Mouse (Mus musculus): Measurements from ENCODE around the gene Olfr1418.

Gene Olfr1418

DNA sequence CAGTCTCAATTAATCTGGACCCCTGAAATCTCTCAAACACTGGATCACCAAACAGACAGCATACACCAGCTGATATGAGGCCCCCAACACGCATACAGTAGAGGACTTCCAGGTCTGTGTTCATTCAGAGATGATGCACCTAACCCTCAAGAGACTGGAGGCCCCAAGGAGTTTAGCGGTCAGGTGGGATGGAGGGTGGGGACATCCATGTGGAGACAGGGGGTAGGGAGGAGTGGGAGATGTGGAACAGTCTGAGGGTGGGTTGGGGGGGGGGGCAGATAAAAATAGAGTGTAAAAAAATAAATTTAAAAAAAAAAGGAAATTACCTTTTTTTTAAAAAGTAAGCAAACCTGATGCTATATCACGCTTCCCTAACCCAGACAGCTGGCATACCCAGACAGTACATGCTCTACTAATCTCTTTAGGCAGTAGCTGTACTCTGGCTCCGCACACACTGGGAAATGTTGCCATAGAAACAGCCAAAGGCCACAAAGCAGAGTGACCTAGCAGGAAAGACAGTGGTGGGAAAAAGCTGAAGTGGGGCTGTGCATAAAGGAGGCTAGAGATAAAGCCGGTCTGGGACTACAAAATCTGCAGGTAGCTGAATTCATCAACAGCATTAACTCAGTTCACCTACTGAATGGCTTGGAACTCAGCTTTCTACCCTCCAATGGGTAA lies 49.0 kb downstream of the Olfr1418 start:
- in situ Hi-C loops (cut with MboI; ENCODE audit: unreplicated experiment in 2 of 2): no loop called here

DNA sequence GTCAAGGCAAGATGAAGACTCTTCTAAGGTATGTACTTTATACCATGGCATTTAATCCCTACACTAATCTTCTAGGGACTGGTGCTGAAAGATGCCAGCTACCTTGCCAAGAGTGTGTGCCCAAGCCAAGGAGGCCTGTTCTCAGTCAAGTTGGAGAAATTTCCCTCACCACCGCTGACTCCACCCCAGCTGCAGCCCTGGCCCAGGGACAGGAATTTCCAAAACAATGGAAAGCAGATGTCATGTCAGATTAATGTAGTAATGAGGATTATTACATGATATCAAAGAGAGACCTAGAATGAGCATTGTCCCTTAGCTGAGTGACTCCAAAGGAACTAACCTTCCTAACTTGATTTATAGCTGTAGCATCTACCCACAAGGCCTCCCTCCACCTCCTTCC lies 50.0 kb downstream of the Olfr1418 start:
- in situ Hi-C loops (cut with MboI; ENCODE audit: unreplicated experiment in 2 of 2): no loop called here

DNA sequence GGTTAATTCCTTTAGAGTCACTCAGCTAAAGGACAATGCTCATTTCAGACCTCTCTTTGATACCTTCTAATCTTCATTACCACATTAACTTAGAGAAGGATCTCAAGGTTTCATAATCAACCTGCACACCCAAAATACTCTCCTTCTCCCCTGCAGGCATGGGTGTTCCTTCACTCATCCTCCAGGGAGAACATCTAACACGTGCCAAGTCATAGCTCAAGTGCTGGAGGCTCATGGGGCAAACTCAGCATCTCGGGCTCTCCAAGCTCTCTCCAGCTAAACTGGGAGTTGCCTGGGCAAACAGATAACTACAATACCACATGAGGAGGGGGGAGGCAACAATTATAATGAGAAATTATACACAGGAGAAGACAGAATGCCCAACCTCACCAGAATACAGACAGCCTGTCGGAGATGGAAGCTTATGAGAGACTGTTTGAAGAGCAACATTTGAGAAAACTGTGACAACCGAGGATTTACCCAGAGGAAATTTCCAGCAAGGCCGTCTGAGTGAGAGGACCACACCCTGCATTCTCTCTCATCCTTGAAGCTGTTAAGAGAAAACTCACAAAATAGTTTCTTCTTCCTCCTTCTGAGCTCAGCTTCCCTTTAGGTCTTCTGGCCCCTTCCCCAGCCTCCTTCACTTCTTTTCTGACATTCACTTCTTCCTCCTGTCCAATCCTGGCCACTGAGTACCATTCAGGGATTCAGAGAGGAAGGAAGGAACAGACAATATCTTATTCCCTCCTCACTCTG lies 50.7 kb downstream of the Olfr1418 start:
- in situ Hi-C loops (cut with MboI; ENCODE audit: unreplicated experiment in 2 of 2): no loop called here

- in situ Hi-C loops (cut with MboI; ENCODE audit: unreplicated experiment in 2 of 2): no loop called here
Measured at GRCm38 (mm10) chr19:11808452-11808851, 52.4 kb downstream of the Olfr1418 start.

GRCm38 (mm10) chr19:11807822-11808221 lies 53.0 kb downstream of the Olfr1418 start:
- in situ Hi-C loops (cut with MboI; ENCODE audit: unreplicated experiment in 2 of 2): no loop called here

DNA sequence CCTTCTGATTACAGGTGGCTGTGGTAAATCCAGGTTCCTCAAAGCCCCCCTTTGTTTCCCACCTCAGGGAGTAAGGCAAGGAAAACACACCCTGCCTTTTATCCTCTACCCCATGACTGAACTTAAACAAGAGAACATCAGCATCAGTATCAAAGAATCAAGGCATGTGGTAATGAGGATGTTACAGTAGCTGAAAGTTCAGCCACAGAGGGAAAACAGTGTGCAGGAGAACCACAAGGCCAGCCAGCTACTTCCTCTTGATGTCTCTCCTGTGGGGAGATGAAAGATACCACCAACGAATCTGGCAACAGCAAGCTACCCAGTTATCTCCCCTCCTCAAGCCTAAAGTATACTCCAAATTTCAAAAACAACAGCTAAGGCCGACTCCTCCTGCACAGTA lies 53.6 kb downstream of the Olfr1418 start:
- in situ Hi-C loops (cut with MboI; ENCODE audit: unreplicated experiment in 2 of 2): no loop called here

DNA sequence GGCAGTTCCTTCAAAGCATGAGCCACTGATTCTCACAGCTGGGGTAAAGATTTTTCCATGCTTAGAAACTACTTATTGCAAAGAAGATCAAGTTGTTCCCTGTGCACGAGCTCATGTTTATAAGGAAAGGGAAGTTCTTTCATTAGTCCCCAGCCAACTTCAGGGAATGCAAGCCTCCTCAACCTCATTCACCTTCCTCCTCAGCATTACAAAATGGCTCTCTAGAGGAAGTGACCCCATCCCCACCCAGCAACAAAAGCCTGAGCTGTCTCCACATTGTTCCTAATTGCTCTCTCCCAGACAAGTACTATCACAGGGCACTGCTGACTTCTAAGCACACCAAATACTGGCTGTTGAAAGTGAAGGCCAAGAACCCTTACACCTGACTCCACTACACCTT lies 56.4 kb downstream of the Olfr1418 start:
- in situ Hi-C loops (cut with MboI; ENCODE audit: unreplicated experiment in 2 of 2): no loop called here
